Mouse (Mus musculus) ES-Bruce4 (cell line): ENCODE data around the gene Nrxn1.

Experiments used
- CTCF ChIP-seq: IDR thresholded peaks from one replicate; pipeline ENCODE4 v1.8.1; 2011; ENCODE audit warnings: low read depth, low read length
- POLR2A ChIP-seq: IDR thresholded peaks from one replicate; pipeline ENCODE4 v1.8.1; 2011; ENCODE audit warnings: low read length; ENCODE audit not compliant: insufficient read depth

DNA sequence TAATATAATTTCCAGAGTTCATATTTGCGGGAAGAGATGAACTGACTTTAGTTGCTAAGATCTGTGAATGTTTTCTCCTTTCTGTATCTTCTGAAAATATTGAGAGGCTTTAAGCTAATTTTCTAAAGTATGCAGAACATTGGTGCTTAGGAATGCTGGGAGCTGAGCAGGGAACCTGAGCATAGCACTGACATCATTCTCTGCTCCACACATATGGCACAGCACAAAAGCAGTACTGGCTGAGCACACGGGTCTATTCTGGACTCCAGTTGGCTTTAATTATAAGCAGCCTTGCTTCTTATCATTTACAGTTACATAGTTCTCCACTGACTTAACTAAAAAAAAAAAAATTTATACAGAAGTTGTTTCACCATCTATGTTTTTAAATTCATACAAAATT, 641.5 kb downstream of the Nrxn1 start:
- TF ChIP-seq CTCF, result no peak
- TF ChIP-seq POLR2A, result no peak
